Mouse (Mus musculus): ENCODE data around the gene Lekr1. TPM values are rescaled to one million over a fixed set of nuclear protein-coding genes. Genes with fewer than 3 reads are reported as not detected.

The Lekr1 gene
- polyA plus RNA-seq, 1 experiment from 2014 or later, result 8.6 TPM

DNA sequence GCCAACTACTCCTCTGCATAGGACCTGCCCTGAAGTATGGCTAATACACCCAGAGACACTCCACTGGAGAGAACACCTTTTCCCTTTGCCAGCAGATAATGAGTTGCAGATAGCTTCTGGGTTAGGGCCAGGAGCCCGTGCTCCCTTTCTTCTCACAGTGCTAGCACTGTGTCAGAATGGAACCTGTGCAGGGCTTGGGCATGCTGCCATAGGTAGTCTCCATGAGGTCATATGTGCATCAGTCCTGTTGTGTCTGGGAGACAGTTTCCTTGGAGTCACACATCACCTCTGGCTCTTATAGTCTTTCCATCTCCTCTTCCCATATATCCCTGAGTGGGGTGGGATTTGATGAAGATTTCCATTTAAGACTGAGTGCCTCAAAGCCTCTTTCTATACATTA is 33.7 kb downstream of the Lekr1 start:
- ATAC-seq (replicated peaks; ENCODE audit: low FRiP score, low TSS enrichment, low read depth), result no peak

GRCm38 (mm10) chr3:65714372-65714771 is 48.3 kb downstream of the Lekr1 start:
- H3K4me3 ChIP-seq (ENCODE audit: low read depth, low read length), result no peak overlapping the region
- H3K4me1 ChIP-seq (replicated peaks; ENCODE audit: control insufficient read depth, insufficient read depth, low read length), result no peaks in the 10 kb centered on the region
- DNase-seq (ENCODE audit: low spot score) (no peak), ATAC-seq (replicated peaks; ENCODE audit: low FRiP score, low TSS enrichment, low read depth) (no peak)
- no peak overlapping the region for H3K9ac ChIP-seq (ENCODE audit: low read length)
- H3K27ac ChIP-seq (ENCODE audit: low read depth), result no peak overlapping the region
- 84% methylated on average over 3 of the region's 3 CpGs for WGBS
- no peaks in the 10 kb centered on the region for H3K27me3 ChIP-seq (replicated peaks; ENCODE audit: control insufficient read depth, insufficient read depth, low read length)
- no peaks in the 10 kb centered on the region for H3K36me3 ChIP-seq (ENCODE audit: control insufficient read depth, insufficient read depth, low read length)
- H3K9me3 ChIP-seq (ENCODE audit: control insufficient read depth, low read length), result no peaks in the 10 kb centered on the region
- no peak overlapping the region for H3K4me2 ChIP-seq (ENCODE audit: low read length)

More for the DNA sequence above, 33.7 kb downstream of the Lekr1 start:
- Histone ChIP-seq H3K27ac (ENCODE audit: low read depth) (no peak overlapping the region), H3K9me3 (ENCODE audit: control insufficient read depth, low read length) (no peaks in the 10 kb centered on the region), H3K9ac (ENCODE audit: low read length) (no peak overlapping the region), H3K4me3 (ENCODE audit: low read depth, low read length) (no peak overlapping the region), H3K36me3 (ENCODE audit: control insufficient read depth, insufficient read depth, low read length) (no peaks in the 10 kb centered on the region), H3K27me3 (replicated peaks; ENCODE audit: control insufficient read depth, insufficient read depth, low read length) (no peaks in the 10 kb centered on the region), H3K4me1 (replicated peaks; ENCODE audit: control insufficient read depth, insufficient read depth, low read length) (no peaks in the 10 kb centered on the region), H3K4me2 (ENCODE audit: low read length) (no peak overlapping the region)
- no peak for DNase-seq (ENCODE audit: low spot score)
- WGBS, result 87% methylated on average over 1 of the region's 1 CpGs

- H3K27me3 ChIP-seq (replicated peaks; ENCODE audit: control insufficient read depth, insufficient read depth, low read length), result no peaks in the 10 kb centered on the region
- ATAC-seq (replicated peaks; ENCODE audit: low FRiP score, low TSS enrichment, low read depth) (no peak), DNase-seq (ENCODE audit: low spot score) (no peak)
- no peak overlapping the region for H3K4me2 ChIP-seq (ENCODE audit: low read length)
- no peaks in the 10 kb centered on the region for H3K9me3 ChIP-seq (ENCODE audit: control insufficient read depth, low read length)
- no peaks in the 10 kb centered on the region for H3K4me1 ChIP-seq (replicated peaks; ENCODE audit: control insufficient read depth, insufficient read depth, low read length)
- WGBS, result 77% methylated on average over 2 of the region's 2 CpGs
- no peak overlapping the region for H3K4me3 ChIP-seq (ENCODE audit: low read depth, low read length)
- H3K9ac ChIP-seq (ENCODE audit: low read length), result no peak overlapping the region
- H3K27ac ChIP-seq (ENCODE audit: low read depth), result no peak overlapping the region
- H3K36me3 ChIP-seq (ENCODE audit: control insufficient read depth, insufficient read depth, low read length), result no peaks in the 10 kb centered on the region
Measured at GRCm38 (mm10) chr3:65717406-65717805, 51.4 kb downstream of the Lekr1 start.

- no peaks in the 10 kb centered on the region for H3K9me3 ChIP-seq (ENCODE audit: control insufficient read depth, low read length)
- WGBS, result 81% methylated on average over 4 of the region's 4 CpGs
- H3K27ac ChIP-seq (ENCODE audit: low read depth), result no peak overlapping the region
- DNase-seq (ENCODE audit: low spot score) (no peak), ATAC-seq (replicated peaks; ENCODE audit: low FRiP score, low TSS enrichment, low read depth) (no peak)
- H3K36me3 ChIP-seq (ENCODE audit: control insufficient read depth, insufficient read depth, low read length), result no peaks in the 10 kb centered on the region
- no peaks in the 10 kb centered on the region for H3K27me3 ChIP-seq (replicated peaks; ENCODE audit: control insufficient read depth, insufficient read depth, low read length)
- no peak overlapping the region for H3K4me2 ChIP-seq (ENCODE audit: low read length)
- no peak overlapping the region for H3K4me3 ChIP-seq (ENCODE audit: low read depth, low read length)
- no peaks in the 10 kb centered on the region for H3K4me1 ChIP-seq (replicated peaks; ENCODE audit: control insufficient read depth, insufficient read depth, low read length)
- H3K9ac ChIP-seq (ENCODE audit: low read length), result no peak overlapping the region
Measured at GRCm38 (mm10) chr3:65722897-65723296, 56.9 kb downstream of the Lekr1 start.

DNA sequence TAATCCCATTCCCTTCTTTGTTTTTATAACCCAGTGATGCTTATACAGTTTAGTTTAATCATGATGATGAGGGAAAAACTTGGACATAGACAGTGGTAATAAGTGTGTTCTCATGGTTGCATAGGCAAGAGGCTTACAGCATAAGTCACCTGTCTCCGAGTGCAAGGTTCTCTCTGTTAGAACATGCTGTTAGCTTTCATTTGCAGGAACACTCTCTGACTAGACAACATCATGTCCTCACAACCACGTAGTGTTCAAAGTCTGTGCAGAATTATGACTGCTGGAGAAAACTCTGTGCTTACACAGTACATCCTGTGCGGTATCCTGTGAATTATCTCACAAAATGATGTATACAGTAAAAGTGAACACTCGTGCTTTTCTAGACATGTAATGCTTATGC is 57.6 kb downstream of the Lekr1 start:
- no peak for ATAC-seq (replicated peaks; ENCODE audit: low FRiP score, low TSS enrichment, low read depth)
- WGBS, result 57% methylated on average over 4 of the region's 4 CpGs

DNA sequence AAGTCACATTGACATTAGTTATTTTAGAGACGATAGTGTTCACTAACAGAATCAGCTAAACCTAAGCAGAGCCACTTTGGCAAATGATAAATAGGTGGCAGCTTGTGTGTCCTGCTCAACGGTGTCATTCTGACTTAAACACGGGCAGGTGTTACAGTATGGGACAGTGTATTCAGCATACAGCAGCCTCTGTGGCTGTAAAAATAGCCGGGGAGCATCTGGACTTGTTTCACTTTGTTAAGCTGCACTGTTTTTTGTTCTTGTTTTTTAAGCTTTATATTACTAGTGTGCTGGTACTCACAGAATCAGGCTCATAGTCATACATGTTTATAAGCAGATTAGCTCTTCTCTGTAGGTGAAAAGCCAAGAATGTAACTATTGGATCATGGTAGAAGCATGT is 71.8 kb downstream of the Lekr1 start:
- H3K4me1 ChIP-seq (replicated peaks; ENCODE audit: control insufficient read depth, insufficient read depth, low read length), result 0 out of 2 replicates have a peak, but pooled peaks cover 3% of the 10 kb centered on the region
- no peak for DNase-seq (ENCODE audit: low spot score)
- H3K4me3 ChIP-seq (ENCODE audit: low read depth, low read length), result no peak overlapping the region
- ATAC-seq (replicated peaks; ENCODE audit: low FRiP score, low TSS enrichment, low read depth), result no peak
- no peaks in the 10 kb centered on the region for H3K27me3 ChIP-seq (replicated peaks; ENCODE audit: control insufficient read depth, insufficient read depth, low read length)
- no peaks in the 10 kb centered on the region for H3K36me3 ChIP-seq (ENCODE audit: control insufficient read depth, insufficient read depth, low read length)
- H3K4me2 ChIP-seq (ENCODE audit: low read length), result no peak overlapping the region
- 74% methylated on average over 4 of the region's 4 CpGs for WGBS
- no peak overlapping the region for H3K27ac ChIP-seq (ENCODE audit: low read depth)
- H3K9ac ChIP-seq (ENCODE audit: low read length), result no peak overlapping the region
- H3K9me3 ChIP-seq (ENCODE audit: control insufficient read depth, low read length), result no peaks in the 10 kb centered on the region

More for the DNA sequence above, 57.6 kb downstream of the Lekr1 start:
- no peaks in the 10 kb centered on the region for H3K9me3 ChIP-seq (ENCODE audit: control insufficient read depth, low read length)
- H3K27ac ChIP-seq (ENCODE audit: low read depth), result no peak overlapping the region
- no peak overlapping the region for H3K4me2 ChIP-seq (ENCODE audit: low read length)
- DNase-seq (ENCODE audit: low spot score), result no peak
- no peaks in the 10 kb centered on the region for H3K27me3 ChIP-seq (replicated peaks; ENCODE audit: control insufficient read depth, insufficient read depth, low read length)
- no peaks in the 10 kb centered on the region for H3K4me1 ChIP-seq (replicated peaks; ENCODE audit: control insufficient read depth, insufficient read depth, low read length)
- H3K36me3 ChIP-seq (ENCODE audit: control insufficient read depth, insufficient read depth, low read length), result no peaks in the 10 kb centered on the region
- H3K4me3 ChIP-seq (ENCODE audit: low read depth, low read length), result no peak overlapping the region
- no peak overlapping the region for H3K9ac ChIP-seq (ENCODE audit: low read length)

GRCm38 (mm10) chr3:65744936-65745335 is 78.9 kb downstream of the Lekr1 start:
- DNase-seq (ENCODE audit: low spot score) (no peak), ATAC-seq (replicated peaks; ENCODE audit: low FRiP score, low TSS enrichment, low read depth) (no peak)
- Histone ChIP-seq H3K27me3 (replicated peaks; ENCODE audit: control insufficient read depth, insufficient read depth, low read length) (no peaks in the 10 kb centered on the region), H3K4me2 (ENCODE audit: low read length) (no peak overlapping the region), H3K9ac (ENCODE audit: low read length) (no peak overlapping the region), H3K4me3 (ENCODE audit: low read depth, low read length) (no peak overlapping the region), H3K27ac (ENCODE audit: low read depth) (no peak overlapping the region), H3K9me3 (ENCODE audit: control insufficient read depth, low read length) (no peaks in the 10 kb centered on the region), H3K4me1 (replicated peaks; ENCODE audit: control insufficient read depth, insufficient read depth, low read length) (no peaks in the 10 kb centered on the region), H3K36me3 (ENCODE audit: control insufficient read depth, insufficient read depth, low read length) (no peaks in the 10 kb centered on the region)
- WGBS, result 72% methylated on average over 4 of the region's 4 CpGs

- 79% methylated on average over 20 of the region's 20 CpGs for WGBS
- no peak overlapping the region for H3K4me3 ChIP-seq (ENCODE audit: low read depth, low read length)
- H3K27me3 ChIP-seq (replicated peaks; ENCODE audit: control insufficient read depth, insufficient read depth, low read length), result no peaks in the 10 kb centered on the region
- H3K36me3 ChIP-seq (ENCODE audit: control insufficient read depth, insufficient read depth, low read length), result no peaks in the 10 kb centered on the region
- no peak for ATAC-seq (replicated peaks; ENCODE audit: low FRiP score, low TSS enrichment, low read depth)
- H3K9me3 ChIP-seq (ENCODE audit: control insufficient read depth, low read length), result no peaks in the 10 kb centered on the region
- H3K4me2 ChIP-seq (ENCODE audit: low read length), result no peak overlapping the region
- DNase-seq (ENCODE audit: low spot score), result no peak
- no peak overlapping the region for H3K9ac ChIP-seq (ENCODE audit: low read length)
- no peaks in the 10 kb centered on the region for H3K4me1 ChIP-seq (replicated peaks; ENCODE audit: control insufficient read depth, insufficient read depth, low read length)
- no peak overlapping the region for H3K27ac ChIP-seq (ENCODE audit: low read depth)
Measured at GRCm38 (mm10) chr3:65764511-65765508, 98.8 kb downstream of the Lekr1 start.

- H3K4me3 ChIP-seq (ENCODE audit: low read depth, low read length), result no peak overlapping the region
- no peak overlapping the region for H3K27ac ChIP-seq (ENCODE audit: low read depth)
- H3K27me3 ChIP-seq (replicated peaks; ENCODE audit: control insufficient read depth, insufficient read depth, low read length), result no peaks in the 10 kb centered on the region
- ATAC-seq (replicated peaks; ENCODE audit: low FRiP score, low TSS enrichment, low read depth) (no peak), DNase-seq (ENCODE audit: low spot score) (no peak)
- H3K9ac ChIP-seq (ENCODE audit: low read length), result no peak overlapping the region
- no peak overlapping the region for H3K4me2 ChIP-seq (ENCODE audit: low read length)
- H3K36me3 ChIP-seq (ENCODE audit: control insufficient read depth, insufficient read depth, low read length), result no peaks in the 10 kb centered on the region
- H3K4me1 ChIP-seq (replicated peaks; ENCODE audit: control insufficient read depth, insufficient read depth, low read length), result no peaks in the 10 kb centered on the region
- H3K9me3 ChIP-seq (ENCODE audit: control insufficient read depth, low read length), result no peaks in the 10 kb centered on the region
Measured at GRCm38 (mm10) chr3:65766387-65766786, 100.4 kb downstream of the Lekr1 start.

All from intestine, embryonic 14.5 days (tissue).